Mouse (Mus musculus): ENCODE data around the gene Tmem199. TPM values are rescaled to one million over a fixed set of nuclear protein-coding genes. Genes with fewer than 3 reads are reported as not detected.

Tmem199 gene
- total and polyA plus RNA-seq, 2 experiments from 2014 or later, result 48.2 to 92.4 TPM

DNA sequence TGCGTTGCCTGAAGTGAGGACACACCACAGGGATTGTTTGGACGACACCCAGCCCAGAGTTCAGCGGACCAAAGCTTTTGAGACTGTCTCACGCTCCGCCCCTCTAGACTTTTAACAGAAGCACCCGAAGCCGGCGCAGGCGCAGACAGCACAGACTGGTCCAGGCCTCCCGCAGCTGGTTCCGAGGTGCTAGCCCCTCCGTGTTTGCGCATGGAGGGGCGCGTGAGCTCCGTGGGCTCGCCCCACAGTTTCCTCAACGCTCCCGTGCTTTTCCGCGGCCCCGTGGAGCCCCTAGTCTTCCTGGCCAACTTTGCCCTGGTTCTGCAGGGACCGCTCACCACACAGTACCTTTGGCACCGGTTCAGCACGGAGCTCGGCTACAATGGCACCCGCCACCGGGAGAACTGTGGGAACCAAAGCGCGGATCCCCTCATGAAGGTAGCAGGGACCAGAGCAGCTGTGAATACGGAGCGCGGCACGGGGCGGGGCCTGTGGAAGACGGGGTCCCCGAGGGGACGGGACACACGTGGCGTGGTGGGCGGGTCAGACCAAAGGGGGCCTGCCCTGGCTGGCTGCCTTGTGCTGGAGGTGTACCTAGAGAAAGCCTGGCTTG is 46.3 kb downstream of the Tmem199 start, which contains the start of gene Slc46a1:
Slc46a1 (plus strand) TSS at position 130 of the 613 bp plus-strand sequence.
- H3K4me2 ChIP-seq (ENCODE audit: low read depth, low read length, poor library complexity, severe bottlenecking), result peak within 1 kb of the TSS; percentile 76
- DNase-seq (ENCODE audit: low spot score) (peak; percentile 90), ATAC-seq (ENCODE audit: low FRiP score) (peak; percentile 88)
- WGBS, result under 1% methylated on average over 40 of the region's 41 CpGs
- H3K4me1 ChIP-seq (ENCODE audit: insufficient read depth, low read length), result peaks cover 5% of the 10 kb centered on the region; the same call in 1 of the 2 replicates
- no peaks in the 10 kb centered on the region for H3K9me3 ChIP-seq (ENCODE audit: low read length)
- peak within 1 kb of the TSS; percentile 59 for H3K4me3 ChIP-seq (ENCODE audit: low read depth, low read length)
- H3K9ac ChIP-seq (replicated peaks; ENCODE audit: low read length, poor library complexity, severe bottlenecking), result peak within 1 kb of the TSS; percentile 67
- peak within 1 kb of the TSS; percentile 79 for H3K27ac ChIP-seq (ENCODE audit: low read depth, low read length)
- H3K36me3 ChIP-seq (ENCODE audit: insufficient read depth, low read length), result no peaks in the 10 kb centered on the region
- no peaks in the 10 kb centered on the region for H3K27me3 ChIP-seq (ENCODE audit: insufficient read depth, low read length)
- TF ChIP-seq CTCF (IDR thresholded peaks at IDR 0.05), result no peak

DNA sequence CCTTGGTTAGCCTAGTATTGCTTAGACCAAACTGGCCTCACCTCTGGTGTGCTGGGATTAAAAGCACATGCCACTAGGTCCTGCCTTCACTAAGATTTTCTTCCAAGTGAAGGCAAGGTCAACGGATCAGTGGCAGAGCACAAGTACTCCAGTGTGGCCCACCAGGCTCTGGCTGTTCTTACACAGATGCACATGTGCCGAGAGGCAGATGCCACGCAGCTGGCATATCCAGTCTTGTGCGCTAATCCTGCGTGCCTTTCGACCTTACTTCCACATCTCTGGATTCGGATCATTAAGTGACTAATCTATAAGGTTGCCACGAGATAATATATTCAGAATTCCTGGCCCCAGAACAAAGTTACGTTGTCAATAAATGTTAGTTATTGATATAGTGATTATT is 46.9 kb downstream of the Tmem199 start:
- Histone ChIP-seq H3K4me1 (ENCODE audit: insufficient read depth, low read length) (peaks cover 5% of the 10 kb centered on the region; the same call in 1 of the 2 replicates), H3K4me2 (ENCODE audit: low read depth, low read length, poor library complexity, severe bottlenecking) (peak overlapping the region; percentile 76), H3K36me3 (ENCODE audit: insufficient read depth, low read length) (no peaks in the 10 kb centered on the region), H3K9ac (replicated peaks; ENCODE audit: low read length, poor library complexity, severe bottlenecking) (no peak overlapping the region), H3K9me3 (ENCODE audit: low read length) (no peaks in the 10 kb centered on the region), H3K4me3 (ENCODE audit: low read depth, low read length) (peak overlapping the region; percentile 59), H3K27me3 (ENCODE audit: insufficient read depth, low read length) (no peaks in the 10 kb centered on the region), H3K27ac (ENCODE audit: low read depth, low read length) (no peak overlapping the region)
- DNase-seq (ENCODE audit: low spot score) (peak; percentile 7), ATAC-seq (ENCODE audit: low FRiP score) (no peak)
- WGBS, result 18% methylated on average over 9 of the region's 9 CpGs
- no peak for TF ChIP-seq CTCF (IDR thresholded peaks at IDR 0.05)

DNA sequence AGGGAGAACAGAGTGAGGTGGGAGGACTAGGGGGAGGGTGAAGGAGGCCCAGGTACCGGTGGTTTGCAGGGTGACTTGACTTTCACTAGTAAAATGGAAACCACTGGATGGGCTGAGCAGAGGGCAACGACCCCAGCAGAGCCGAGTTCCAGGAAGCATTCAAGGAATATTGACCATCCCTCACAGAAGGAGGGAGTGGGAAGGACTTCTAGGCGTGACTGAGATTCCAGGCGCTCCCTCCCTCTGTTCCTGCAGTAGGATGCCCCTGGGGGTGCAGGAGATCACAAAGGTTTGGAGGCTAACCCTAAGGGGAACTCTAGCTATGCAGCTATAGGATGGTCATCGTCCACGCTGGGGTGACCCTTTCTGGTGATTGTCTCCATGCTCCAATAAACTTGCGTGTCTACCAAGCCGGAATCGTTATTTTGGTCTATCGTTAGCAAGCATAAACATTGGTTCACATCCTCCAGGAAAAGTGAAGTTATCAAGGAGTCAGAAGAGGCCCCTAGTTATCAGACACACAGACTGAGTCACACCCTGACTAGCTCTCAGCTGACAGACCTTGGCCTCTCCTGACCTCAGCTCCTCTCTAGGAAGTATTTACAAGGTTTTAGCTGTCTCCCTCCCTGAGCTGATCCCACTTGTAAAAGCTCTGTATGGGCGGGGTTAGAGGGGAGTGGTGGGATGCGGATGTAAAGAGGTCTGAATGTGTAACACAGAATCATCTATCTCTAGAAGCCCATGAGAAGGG is 48.5 kb downstream of the Tmem199 start:
- ATAC-seq (ENCODE audit: low FRiP score), result no peak
- DNase-seq (ENCODE audit: low spot score), result no peak
- Histone ChIP-seq H3K9ac (replicated peaks; ENCODE audit: low read length, poor library complexity, severe bottlenecking) (no peak overlapping the region), H3K27ac (ENCODE audit: low read depth, low read length) (no peak overlapping the region), H3K27me3 (ENCODE audit: insufficient read depth, low read length) (no peaks in the 10 kb centered on the region), H3K9me3 (ENCODE audit: low read length) (no peaks in the 10 kb centered on the region), H3K4me3 (ENCODE audit: low read depth, low read length) (no peak overlapping the region), H3K4me1 (ENCODE audit: insufficient read depth, low read length) (peaks cover 5% of the 10 kb centered on the region; the same call in 1 of the 2 replicates), H3K36me3 (ENCODE audit: insufficient read depth, low read length) (no peaks in the 10 kb centered on the region), H3K4me2 (ENCODE audit: low read depth, low read length, poor library complexity, severe bottlenecking) (no peak overlapping the region)
- 74% methylated on average over 13 of the region's 13 CpGs for WGBS
- no peak for TF ChIP-seq CTCF (IDR thresholded peaks at IDR 0.05)

DNA sequence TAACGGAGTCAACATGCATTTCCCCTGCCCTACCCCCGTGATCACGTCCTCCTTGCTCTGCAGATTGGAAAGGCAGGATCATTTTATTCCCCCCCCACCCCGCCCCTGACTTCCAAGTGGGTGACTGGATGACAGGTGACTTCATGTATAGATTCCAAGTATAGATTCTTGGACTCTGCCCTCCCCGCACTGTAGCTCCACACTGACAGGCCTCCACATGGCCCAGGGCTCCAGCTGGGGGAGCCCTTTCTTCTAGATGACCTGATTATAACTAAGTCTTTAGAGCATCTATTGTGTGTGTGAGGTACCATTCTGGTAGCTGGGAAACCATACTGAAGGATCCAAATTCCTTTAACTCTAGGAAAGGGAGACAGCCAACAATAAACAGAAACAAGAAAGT is 49.3 kb downstream of the Tmem199 start:
- WGBS, result 78% methylated on average over 5 of the region's 5 CpGs
- ATAC-seq (ENCODE audit: low FRiP score) (no peak), DNase-seq (ENCODE audit: low spot score) (no peak)
- no peak overlapping the region for H3K4me2 ChIP-seq (ENCODE audit: low read depth, low read length, poor library complexity, severe bottlenecking)
- no peaks in the 10 kb centered on the region for H3K36me3 ChIP-seq (ENCODE audit: insufficient read depth, low read length)
- no peak for TF ChIP-seq CTCF (IDR thresholded peaks at IDR 0.05)
- H3K4me1 ChIP-seq (ENCODE audit: insufficient read depth, low read length), result peaks cover 5% of the 10 kb centered on the region; the same call in 1 of the 2 replicates
- H3K27me3 ChIP-seq (ENCODE audit: insufficient read depth, low read length), result no peaks in the 10 kb centered on the region
- H3K27ac ChIP-seq (ENCODE audit: low read depth, low read length), result no peak overlapping the region
- H3K4me3 ChIP-seq (ENCODE audit: low read depth, low read length), result no peak overlapping the region
- no peak overlapping the region for H3K9ac ChIP-seq (replicated peaks; ENCODE audit: low read length, poor library complexity, severe bottlenecking)
- H3K9me3 ChIP-seq (ENCODE audit: low read length), result no peaks in the 10 kb centered on the region

DNA sequence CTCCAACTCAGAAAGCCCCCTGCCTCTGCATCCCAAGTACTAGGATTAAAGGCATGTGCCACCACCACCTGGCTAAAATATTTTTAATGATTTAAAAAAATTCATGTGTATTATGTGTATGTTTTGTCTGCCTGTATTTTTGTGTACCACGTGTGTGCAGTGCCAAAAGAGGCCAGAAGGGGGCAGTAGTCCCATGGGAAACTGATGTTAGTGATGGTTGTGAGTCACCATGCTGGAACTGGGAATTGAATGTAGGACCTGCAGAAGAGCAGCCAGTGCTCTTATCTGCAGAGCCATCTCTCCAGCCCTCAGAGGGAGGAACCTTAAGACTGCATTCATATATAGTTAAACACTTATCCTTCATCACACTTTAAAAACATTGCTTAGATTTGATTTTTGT is 50.1 kb downstream of the Tmem199 start:
- Histone ChIP-seq H3K4me3 (ENCODE audit: low read depth, low read length) (no peak overlapping the region), H3K4me2 (ENCODE audit: low read depth, low read length, poor library complexity, severe bottlenecking) (no peak overlapping the region), H3K4me1 (ENCODE audit: insufficient read depth, low read length) (peaks cover 5% of the 10 kb centered on the region; the same call in 1 of the 2 replicates), H3K36me3 (ENCODE audit: insufficient read depth, low read length) (no peaks in the 10 kb centered on the region), H3K27me3 (ENCODE audit: insufficient read depth, low read length) (no peaks in the 10 kb centered on the region), H3K27ac (ENCODE audit: low read depth, low read length) (no peak overlapping the region), H3K9me3 (ENCODE audit: low read length) (no peaks in the 10 kb centered on the region), H3K9ac (replicated peaks; ENCODE audit: low read length, poor library complexity, severe bottlenecking) (no peak overlapping the region)
- peak; percentile 50 for TF ChIP-seq CTCF (IDR thresholded peaks at IDR 0.05)
- ATAC-seq (ENCODE audit: low FRiP score) (no peak), DNase-seq (ENCODE audit: low spot score) (no peak)
- WGBS, result 67% methylated on average over 1 of the region's 1 CpGs

DNA sequence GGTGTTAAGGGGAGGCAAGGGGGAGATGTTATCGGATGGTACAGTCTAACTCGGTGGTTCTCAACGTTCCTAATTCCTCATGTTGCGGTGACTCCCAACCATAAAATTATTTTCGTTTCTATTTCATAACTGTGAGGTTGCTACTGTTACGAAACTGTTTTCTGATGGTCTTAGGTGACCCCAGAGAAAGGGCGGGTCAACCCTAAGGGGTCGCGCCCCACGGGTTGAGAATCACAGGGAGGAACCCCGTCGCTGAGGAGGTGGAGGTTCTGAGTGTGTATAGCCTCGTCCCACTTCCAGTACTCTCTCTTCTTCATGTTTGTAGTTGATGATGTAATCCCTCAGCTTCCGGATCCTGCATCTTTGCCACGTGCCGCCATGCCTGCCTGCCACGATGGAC is 53.2 kb downstream of the Tmem199 start:
- WGBS, result 86% methylated on average over 17 of the region's 17 CpGs

More for the DNA sequence above, 53.2 kb downstream of the Tmem199 start:
- Histone ChIP-seq H3K27me3 (ENCODE audit: insufficient read depth, low read length) (no peaks in the 10 kb centered on the region), H3K9me3 (ENCODE audit: low read length) (no peaks in the 10 kb centered on the region), H3K4me1 (ENCODE audit: insufficient read depth, low read length) (no peaks in the 10 kb centered on the region), H3K9ac (replicated peaks; ENCODE audit: low read length, poor library complexity, severe bottlenecking) (no peak overlapping the region), H3K4me3 (ENCODE audit: low read depth, low read length) (no peak overlapping the region), H3K4me2 (ENCODE audit: low read depth, low read length, poor library complexity, severe bottlenecking) (no peak overlapping the region), H3K27ac (ENCODE audit: low read depth, low read length) (no peak overlapping the region), H3K36me3 (ENCODE audit: insufficient read depth, low read length) (no peaks in the 10 kb centered on the region)
- DNase-seq (ENCODE audit: low spot score) (no peak), ATAC-seq (ENCODE audit: low FRiP score) (no peak)
- TF ChIP-seq CTCF (IDR thresholded peaks at IDR 0.05), result no peak

Other genes with a start within 250 kb of the Tmem199 start
- 0.22 and 0.38 TPM in 2 replicates for gene BC030499, start 221.3 kb downstream of the Tmem199 start, total RNA-seq (2014; rRNA removed)
- 0.12 TPM in 1 of 2 replicates, not detected in the other for gene BC030499, start 221.3 kb downstream of the Tmem199 start, polyA plus RNA-seq (2015; fragmentation: Nextera tagmentation; extraction: Ambion mirVana)
- gene Spag5, start 210.6 kb downstream of the Tmem199 start, total RNA-seq (2014; rRNA removed), result 3.1 and 3.6 TPM in 2 replicates
- gene Spag5, start 210.6 kb downstream of the Tmem199 start, polyA plus RNA-seq (2015; fragmentation: Nextera tagmentation; extraction: Ambion mirVana), result 2.2 and 2.4 TPM in 2 replicates
- 265 and 359 TPM in 2 replicates for gene Aldoc, start 189.2 kb downstream of the Tmem199 start, total RNA-seq (2014; rRNA removed)
- 224 and 305 TPM in 2 replicates for gene Aldoc, start 189.2 kb downstream of the Tmem199 start, polyA plus RNA-seq (2015; fragmentation: Nextera tagmentation; extraction: Ambion mirVana)
- gene Pigs, start 183.8 kb downstream of the Tmem199 start, total RNA-seq (2014; rRNA removed), result 62.4 and 67.2 TPM in 2 replicates
- 82.6 and 91.0 TPM in 2 replicates for gene Pigs, start 183.8 kb downstream of the Tmem199 start, polyA plus RNA-seq (2015; fragmentation: Nextera tagmentation; extraction: Ambion mirVana)
- gene Unc119, start 168.7 kb downstream of the Tmem199 start, total RNA-seq (2014; rRNA removed), result 93.5 and 141 TPM in 2 replicates
- gene Unc119, start 168.7 kb downstream of the Tmem199 start, polyA plus RNA-seq (2015; fragmentation: Nextera tagmentation; extraction: Ambion mirVana), result 79.6 and 83.4 TPM in 2 replicates
- gene Foxn1, start 125.6 kb downstream of the Tmem199 start, total RNA-seq (2014; rRNA removed), result not detected in 2 replicates
- not detected in 2 replicates for gene Foxn1, start 125.6 kb downstream of the Tmem199 start, polyA plus RNA-seq (2015; fragmentation: Nextera tagmentation; extraction: Ambion mirVana)
- not detected in 2 replicates for gene Slc13a2, start 90.0 kb downstream of the Tmem199 start, total RNA-seq (2014; rRNA removed)
- gene Slc13a2, start 90.0 kb downstream of the Tmem199 start, polyA plus RNA-seq (2015; fragmentation: Nextera tagmentation; extraction: Ambion mirVana), result not detected in 2 replicates
- gene Slc46a1, start 46.5 kb downstream of the Tmem199 start, total RNA-seq (2014; rRNA removed), result 15.0 and 17.5 TPM in 2 replicates
- 19.1 and 19.6 TPM in 2 replicates for gene Slc46a1, start 46.5 kb downstream of the Tmem199 start, polyA plus RNA-seq (2015; fragmentation: Nextera tagmentation; extraction: Ambion mirVana)
- 63.2 and 66.3 TPM in 2 replicates for gene Sarm1, start 14.4 kb downstream of the Tmem199 start, total RNA-seq (2014; rRNA removed)
- 39.8 and 40.1 TPM in 2 replicates for gene Sarm1, start 14.4 kb downstream of the Tmem199 start, polyA plus RNA-seq (2015; fragmentation: Nextera tagmentation; extraction: Ambion mirVana)
- 114 and 120 TPM in 2 replicates for gene Vtn, start 13.1 kb downstream of the Tmem199 start, total RNA-seq (2014; rRNA removed)
- 139 and 160 TPM in 2 replicates for gene Vtn, start 13.1 kb downstream of the Tmem199 start, polyA plus RNA-seq (2015; fragmentation: Nextera tagmentation; extraction: Ambion mirVana)
- 0.71 TPM in 1 of 2 replicates, not detected in the other for gene Sebox, start 8.7 kb downstream of the Tmem199 start, total RNA-seq (2014; rRNA removed)
- not detected in 2 replicates for gene Sebox, start 8.7 kb downstream of the Tmem199 start, polyA plus RNA-seq (2015; fragmentation: Nextera tagmentation; extraction: Ambion mirVana)
- gene Poldip2, start within 50 bp of the Tmem199 start, total RNA-seq (2014; rRNA removed), result 145 and 149 TPM in 2 replicates
- 159 and 176 TPM in 2 replicates for gene Poldip2, start within 50 bp of the Tmem199 start, polyA plus RNA-seq (2015; fragmentation: Nextera tagmentation; extraction: Ambion mirVana)
- 38.2 and 40.5 TPM in 2 replicates for gene Tnfaip1, start 24.2 kb upstream of the Tmem199 start, total RNA-seq (2014; rRNA removed)
- gene Tnfaip1, start 24.2 kb upstream of the Tmem199 start, polyA plus RNA-seq (2015; fragmentation: Nextera tagmentation; extraction: Ambion mirVana), result 59.1 and 62.7 TPM in 2 replicates
- gene Ift20, start 24.2 kb upstream of the Tmem199 start, total RNA-seq (2014; rRNA removed), result 133 and 155 TPM in 2 replicates
- 142 and 148 TPM in 2 replicates for gene Ift20, start 24.2 kb upstream of the Tmem199 start, polyA plus RNA-seq (2015; fragmentation: Nextera tagmentation; extraction: Ambion mirVana)
- gene Tmem97, start 38.6 kb upstream of the Tmem199 start, total RNA-seq (2014; rRNA removed), result 38.4 and 45.5 TPM in 2 replicates
- gene Tmem97, start 38.6 kb upstream of the Tmem199 start, polyA plus RNA-seq (2015; fragmentation: Nextera tagmentation; extraction: Ambion mirVana), result 41.4 and 42.6 TPM in 2 replicates
- gene Nlk, start 185.2 kb upstream of the Tmem199 start, total RNA-seq (2014; rRNA removed), result 39.7 and 44.4 TPM in 2 replicates
- gene Nlk, start 185.2 kb upstream of the Tmem199 start, polyA plus RNA-seq (2015; fragmentation: Nextera tagmentation; extraction: Ambion mirVana), result 21.9 and 25.0 TPM in 2 replicates
- 27.0 and 31.6 TPM in 2 replicates for gene Ccnq, start 239.6 kb upstream of the Tmem199 start, total RNA-seq (2014; rRNA removed)
- gene Ccnq, start 239.6 kb upstream of the Tmem199 start, polyA plus RNA-seq (2015; fragmentation: Nextera tagmentation; extraction: Ambion mirVana), result 28.9 and 34.4 TPM in 2 replicates